Mouse (Mus musculus) layer of hippocampus, adult 11-12 months (tissue): Measurements from ENCODE around the gene B3gat3.
"Not testable (repeated sequence)": the region's sequence is repeated elsewhere in the genome, so short reads cannot be mapped to it uniquely, and the experiment has no call there.

Source experiments
- DNase-seq: peaks from one replicate; pipeline ENCODE4 v3.0.0; 2022; ENCODE audit warnings: low spot score

B3gat3 gene

DNA sequence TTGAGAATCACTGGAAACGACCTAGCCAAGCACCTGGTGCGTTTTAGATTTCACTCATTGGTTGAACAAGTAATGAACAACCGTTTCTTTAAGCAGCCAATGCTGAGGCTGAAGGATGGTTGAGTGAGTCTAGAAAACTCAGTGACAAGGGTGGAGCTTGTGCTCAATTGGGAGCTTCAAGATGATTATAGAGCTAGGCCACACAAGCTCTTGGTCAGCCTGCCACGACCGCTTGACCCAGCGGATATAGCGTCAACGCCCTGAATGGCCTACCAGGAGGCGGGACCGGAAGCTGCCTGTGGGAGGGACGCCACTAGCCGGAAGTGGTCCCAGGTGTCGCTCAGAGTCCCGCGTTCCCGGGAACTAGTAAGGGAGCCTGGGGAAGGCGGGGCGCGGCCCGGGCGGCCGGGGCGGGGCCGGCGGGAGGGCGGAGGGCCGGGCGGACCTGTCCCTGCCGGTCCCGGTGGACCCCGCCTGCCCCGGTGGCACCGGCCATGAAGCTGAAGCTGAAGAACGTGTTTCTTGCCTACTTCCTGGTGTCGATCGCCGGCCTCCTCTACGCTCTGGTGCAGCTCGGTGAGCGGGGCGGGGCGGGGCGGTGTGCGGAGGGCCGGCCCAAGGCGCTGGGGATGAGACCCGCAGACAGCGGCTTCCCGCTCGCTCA, at the start of gene B3gat3:
Gene B3gat3, plus strand, starts transcription at position 302 of the 664 bp plus-strand sequence.
- peak; percentile 95 for DNase-seq

DNA sequence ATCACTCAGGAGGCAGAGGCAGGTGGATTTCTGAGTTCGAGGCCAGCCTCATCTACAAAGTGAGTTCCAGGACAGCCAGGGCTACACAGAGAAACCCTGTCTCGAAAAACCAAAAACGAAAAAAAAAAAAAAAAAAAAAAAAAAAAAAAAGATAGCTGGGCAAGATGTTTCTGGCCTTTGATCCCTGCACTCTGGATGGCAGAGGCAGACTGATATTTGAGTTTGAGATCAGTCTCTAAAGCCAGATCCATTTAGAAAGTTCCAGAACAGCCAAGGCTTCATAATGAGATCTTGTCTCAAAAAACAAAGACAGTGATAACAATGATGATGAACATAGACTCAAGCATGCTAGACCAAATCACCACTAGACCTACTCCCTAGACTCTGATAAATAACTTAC, 49.8 kb upstream of the B3gat3 start:
- not testable (repeated sequence) for DNase-seq

DNA sequence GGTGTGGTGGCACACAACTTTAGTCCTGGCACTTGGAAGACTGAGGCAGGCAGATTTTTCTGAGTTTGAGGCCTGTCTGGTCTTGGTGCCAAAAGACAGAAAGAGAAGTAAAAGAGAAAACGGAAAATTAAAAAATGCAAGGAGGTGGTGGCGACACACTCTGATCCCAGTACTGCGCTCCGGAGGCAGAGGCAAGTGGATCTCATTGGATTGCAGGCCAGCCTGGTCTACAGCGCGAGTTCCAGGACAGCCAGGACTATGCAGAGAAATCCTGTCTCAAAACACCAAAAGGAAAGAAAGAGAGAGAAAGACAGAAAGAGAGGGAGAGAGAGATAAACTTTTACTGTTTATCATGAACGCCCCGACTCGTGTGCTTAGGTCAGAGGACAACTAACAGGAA, 49.3 kb upstream of the B3gat3 start:
- no peak for DNase-seq

DNA sequence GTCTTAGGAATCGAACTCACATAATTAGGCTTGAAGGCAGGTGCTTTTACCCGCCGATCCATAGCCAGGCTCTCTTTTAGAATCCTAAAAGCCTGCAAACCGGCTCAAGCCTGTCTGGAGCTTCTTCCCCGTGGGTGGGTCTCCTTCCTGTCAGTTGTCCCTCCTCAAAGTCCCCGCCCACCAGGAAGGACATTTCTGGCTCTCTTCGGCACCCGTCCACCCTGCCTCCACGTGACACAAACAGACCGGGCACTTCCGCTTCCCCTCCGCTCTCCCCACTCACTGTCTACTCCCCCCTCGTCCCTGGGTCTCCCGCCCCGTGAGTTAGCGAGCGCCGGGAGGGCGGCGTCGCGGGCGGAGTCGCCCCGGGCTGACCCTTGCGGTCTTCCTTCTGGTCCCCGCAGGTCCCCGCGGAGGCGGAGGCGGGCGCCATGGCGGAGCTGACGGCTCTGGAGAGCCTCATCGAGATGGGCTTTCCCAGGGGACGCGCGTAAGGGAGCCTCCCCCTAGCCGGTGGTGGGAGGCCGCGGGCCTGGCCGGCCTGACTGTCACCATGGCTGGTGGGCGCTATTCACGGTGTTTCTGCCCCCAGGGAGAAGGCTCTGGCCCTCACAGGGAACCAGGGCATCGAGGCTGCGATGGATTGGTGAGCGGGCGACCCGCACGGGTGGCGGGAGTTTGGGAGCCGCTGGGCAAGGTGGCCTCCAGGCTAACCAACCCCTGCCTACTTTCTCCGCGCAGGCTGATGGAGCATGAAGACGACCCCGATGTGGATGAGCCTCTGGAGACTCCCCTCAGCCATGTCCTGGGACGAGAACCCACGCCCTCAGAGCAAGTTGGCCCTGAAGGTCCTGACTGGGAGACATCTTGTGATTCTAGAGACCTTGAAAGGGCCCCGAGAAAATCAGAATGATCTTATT, 48.6 kb upstream of the B3gat3 start, which contains the start of gene Ubxn1:
Gene Ubxn1, plus strand, starts transcription at position 230 of the 920 bp plus-strand sequence.
- peak; percentile 97 for DNase-seq

DNA sequence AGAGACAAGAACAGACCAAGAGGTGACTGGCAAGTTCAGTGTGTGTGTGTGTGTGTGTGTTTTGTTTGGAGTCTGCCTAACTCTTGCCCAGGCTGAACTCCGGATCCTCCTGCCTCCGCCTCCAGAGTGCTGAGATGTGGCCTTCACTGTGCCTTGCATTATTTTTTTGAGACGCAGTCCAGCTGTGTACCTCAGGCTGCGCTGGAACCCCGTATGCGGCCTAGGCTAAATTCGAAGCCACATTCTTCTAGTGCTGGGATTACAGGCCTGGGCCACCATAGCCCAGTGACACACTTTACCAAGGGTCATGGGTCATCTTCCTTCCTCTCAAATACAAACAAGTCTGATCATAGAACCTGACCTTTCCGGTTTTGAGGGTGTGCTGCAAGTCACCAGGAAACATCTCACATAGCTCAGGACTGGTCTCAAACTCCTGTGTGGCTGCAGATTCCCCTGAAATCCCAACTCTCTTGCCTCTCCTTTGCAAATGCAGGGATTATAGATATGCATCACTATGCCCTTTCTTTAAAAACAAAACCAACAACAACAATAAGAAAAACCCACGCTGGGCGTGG, 47.8 kb upstream of the B3gat3 start:
- no peak for DNase-seq

DNA sequence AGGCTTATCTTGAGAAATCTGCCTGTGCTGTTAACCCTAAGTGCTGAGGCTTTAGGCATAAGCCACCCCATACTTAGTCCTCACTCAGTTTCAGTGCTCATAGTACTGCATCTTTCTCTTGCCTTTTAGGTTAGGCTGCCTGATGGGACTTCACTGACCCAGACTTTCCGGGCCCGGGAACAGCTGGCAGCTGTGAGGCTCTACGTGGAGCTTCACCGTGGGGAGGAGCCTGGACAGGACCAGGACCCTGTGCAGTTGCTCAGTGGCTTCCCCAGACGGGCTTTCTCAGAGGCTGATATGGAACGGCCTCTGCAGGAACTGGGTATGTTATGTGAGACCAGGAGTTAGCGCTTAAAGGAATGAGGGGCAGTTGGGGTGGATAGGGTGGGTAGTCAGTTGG, 45.1 kb upstream of the B3gat3 start:
- no peak for DNase-seq

DNA sequence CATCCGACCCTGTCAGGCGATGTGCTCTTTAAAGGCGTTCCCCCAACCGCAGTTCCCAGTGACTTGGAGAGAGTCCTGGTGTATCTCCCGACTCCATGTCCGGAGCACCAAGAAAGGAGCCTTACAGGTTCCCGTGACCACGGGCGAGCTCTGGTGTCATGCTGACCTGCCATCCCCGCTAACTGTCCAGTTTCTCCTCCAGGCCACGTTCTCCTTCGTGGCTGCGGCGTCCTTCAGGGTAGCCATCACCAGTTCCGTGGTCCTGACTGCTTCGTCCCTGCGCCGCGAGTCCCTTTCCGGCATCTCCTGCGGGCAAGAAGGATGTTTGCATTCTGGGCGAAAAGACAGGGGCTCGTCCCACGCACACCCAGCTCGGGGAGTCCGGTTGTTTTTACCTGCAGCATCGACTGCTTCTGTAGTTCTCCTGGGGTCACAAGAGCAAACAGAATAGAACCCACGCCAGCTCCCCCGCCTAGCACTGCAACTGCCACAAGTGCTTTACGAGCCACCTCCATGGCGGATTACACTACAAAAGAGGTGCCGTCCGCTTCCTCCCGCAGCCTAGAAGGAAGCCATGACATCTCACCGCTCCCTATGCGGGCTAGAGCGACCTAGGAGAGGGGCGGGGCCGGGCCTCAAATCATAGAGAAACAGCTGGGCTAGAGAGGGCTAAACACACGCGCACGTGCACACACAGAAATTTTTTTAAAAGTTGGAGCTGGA, 39.7 kb upstream of the B3gat3 start, which contains the start of gene Uqcc3:
Gene Uqcc3, minus strand, starts transcription at position 613 of the 723 bp plus-strand sequence.
- peak; percentile 89 for DNase-seq

DNA sequence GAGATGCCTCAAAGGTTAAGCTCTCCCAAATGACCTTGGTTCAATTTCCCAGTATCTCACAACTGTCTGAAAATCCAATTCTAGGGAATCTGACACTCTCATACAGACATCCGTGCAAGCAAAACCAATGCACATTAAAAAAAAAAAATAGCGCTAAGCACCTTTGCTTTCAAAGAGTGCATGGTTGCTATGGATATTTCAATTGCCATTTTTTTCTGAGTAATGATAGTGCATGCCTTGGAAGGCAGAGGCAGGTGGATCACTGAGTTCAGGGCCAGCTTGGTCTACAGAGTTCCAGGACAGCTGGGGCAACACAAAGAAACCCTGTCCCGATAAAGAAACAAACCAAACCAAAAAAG, 39.2 kb upstream of the B3gat3 start:
- DNase-seq: no peak

DNA sequence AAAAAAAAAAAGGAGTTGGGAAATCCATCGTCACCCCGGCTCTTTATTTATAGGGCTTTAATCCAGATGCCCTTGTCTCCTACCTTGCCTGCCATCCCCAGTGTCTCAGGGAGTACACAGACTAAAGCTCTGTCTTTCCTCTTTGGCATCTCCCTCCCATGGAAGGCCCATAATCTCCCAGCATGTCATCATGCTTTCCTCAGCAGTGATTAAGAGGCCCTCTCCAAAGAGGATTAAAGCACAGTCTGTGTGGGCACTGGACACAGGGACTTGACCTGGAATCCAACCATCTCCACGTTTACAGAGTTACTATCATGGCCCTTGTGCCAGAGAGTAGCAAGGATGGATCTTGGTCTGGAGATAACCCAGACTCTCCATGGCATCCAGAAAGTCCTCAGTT, 36.6 kb upstream of the B3gat3 start, which contains the start of the genes Lbhd1 and Gm49403:
Gene Lbhd1, plus strand, starts transcription at position 117 of the 400 bp plus-strand sequence.
Gene Gm49403, plus strand, starts transcription at position 315 of the 400 bp plus-strand sequence.
- DNase-seq: no peak

DNA sequence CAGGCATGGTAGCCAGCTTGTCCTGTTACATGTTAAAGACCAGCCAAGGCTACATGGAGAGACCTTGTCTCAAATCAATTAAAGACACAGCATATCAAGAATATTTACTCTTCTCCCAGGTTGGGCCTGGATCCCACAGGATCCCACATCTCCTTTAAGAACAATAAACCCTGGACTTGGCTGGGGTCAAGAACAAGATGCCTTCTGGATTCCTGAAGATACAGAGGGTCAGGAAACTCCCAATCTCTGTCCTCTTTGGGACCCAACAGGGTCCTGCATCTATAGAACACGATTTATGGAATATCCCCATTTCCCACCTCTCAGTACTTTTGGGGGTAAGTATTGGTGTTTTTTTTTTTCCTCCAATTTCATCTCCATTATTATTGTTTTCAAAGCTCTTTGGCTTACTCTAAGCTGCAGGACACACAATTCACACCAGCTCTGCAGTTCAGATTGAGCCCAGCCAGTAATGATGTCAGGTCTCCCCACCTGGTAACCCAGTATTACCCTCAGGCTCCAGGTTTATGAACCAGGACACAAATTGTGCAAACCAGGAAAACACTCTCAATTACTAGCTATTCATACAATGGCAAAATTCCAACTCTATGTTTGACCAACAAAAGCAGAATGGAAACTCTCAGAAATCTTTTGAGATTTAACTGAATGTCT, 33.1 kb upstream of the B3gat3 start:
- DNase-seq: no peak

DNA sequence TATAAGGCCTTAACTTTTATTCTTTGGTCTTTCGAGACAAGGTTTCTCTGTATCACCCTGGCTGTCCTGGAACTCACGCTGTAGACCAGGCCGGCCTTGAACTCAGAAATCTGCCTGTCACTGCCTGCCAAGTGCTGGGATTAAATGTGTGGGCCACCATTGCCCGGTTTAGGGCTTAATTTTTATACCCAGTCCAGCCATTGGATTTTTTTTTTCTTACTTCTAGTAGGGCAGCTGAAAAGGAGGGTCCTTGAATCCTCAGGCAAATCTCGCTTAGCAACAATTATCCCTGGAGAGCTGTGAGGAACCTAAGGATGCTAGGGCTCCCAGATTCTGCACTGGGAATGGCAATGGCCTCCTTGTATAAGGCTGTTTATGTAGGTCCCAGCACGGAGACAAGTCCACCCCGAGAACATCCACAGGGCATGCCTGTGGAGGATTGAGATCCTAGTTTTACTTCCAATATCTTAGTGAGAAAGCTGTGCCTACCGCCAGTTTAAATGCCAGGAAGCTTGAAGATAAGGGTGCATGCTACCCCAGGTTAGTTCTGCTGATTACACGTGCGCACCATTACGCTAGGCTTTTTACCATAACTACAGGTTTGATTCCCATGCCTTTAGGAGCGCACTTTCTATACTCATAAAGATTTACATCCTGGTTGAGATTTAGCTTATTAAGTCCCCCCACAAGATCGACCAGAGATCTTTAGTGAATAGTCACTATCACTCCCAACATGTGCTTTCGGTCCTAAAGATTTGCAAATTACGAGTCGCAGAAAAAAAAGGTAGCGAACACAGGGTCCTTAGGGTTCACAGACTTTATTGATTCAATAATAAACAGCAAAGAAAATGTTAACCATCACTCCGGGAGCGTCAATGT, 32.4 kb upstream of the B3gat3 start:
- no peak for DNase-seq

DNA sequence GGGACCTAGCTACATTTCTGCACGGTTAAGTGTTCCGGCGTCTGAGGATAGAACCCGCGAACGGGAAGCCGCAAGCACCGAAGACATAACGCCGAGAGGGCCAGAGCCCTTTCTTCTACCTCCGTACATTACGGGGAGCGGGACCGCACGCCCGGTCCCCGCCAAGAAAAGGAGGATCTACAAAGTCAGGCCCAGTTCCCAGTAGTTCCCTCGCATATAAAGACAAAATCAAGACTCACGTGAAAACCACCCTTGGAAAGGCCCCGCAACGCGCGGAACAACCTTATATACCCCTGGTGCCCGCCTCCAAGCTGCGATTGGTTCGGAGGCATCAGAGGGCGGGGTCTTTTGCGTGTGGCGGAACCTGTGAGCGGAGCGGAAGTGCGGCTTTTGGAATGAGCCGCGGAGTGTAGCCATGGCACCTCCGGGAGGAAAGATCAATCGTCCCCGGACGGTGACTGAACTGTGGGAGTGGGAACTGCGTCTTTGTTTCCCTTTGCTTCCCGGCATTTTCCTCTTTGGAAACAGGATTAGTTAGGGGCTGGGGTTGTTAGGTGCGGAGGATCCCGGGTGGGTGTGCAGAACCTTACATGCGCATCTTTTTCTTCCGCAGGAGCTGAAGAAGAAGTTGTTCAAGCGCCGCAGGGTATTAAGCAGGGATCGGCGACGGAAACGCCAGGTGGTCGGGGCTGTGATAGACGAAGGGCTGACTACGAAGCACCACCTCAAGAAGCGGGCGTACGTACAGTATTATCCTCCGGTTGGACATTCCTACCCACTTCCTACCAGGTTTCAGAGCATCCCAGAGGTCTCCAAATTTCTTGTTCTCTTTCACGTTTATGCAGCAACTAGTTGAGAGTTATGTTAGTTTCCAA, 31.4 kb upstream of the B3gat3 start, which contains the start of the genes 1810009A15Rik and Gm49416:
Gene 1810009A15Rik, plus strand, starts transcription at position 343 of the 875 bp plus-strand sequence.
Gene Gm49416, plus strand, starts transcription at position 416 of the 875 bp plus-strand sequence.
- peak; percentile 95 for DNase-seq

DNA sequence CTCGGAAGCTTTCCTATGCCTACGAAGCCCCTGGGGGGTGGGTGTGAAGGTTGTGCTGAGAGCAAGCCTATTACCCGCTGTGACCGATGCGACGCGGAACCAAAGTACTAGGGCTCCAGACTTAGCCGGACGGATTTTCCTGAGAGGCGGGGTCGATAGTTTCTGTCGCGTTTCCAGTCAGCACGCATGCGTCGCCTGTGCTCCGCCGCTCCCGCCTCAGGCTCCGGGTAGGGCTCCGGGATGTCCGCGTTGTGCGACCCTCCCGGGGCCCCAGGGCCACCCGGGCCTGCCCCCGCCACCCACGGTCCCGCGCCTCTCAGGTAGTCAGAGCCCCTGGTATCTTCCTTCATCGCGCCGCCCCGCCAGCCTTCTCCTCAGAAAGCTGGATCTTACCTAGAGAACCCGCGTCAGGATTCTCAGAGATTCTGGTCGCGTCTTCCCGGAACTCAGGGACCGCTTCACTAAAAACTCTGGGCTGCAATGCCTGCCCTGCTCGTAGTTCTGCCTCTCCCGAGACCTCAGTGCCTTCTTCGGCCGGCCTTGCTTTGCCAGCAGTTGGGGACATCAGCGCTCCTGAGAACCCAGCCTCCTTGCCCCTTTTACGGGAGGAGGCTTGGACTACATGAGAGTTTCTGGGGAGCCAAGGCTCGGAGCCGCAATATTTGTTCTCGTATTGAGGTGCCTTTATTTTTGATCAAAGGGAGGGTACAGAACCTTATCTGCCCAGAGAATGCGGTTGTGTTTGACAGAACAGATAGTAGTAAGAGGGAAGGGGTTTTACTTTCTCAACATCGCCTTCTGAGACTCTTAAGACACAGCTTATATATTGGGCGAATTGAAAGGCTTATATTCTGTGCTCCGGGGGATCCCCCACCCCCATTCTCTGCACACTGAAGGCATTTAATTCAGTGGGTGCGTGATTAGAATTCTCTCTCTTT, 27.1 kb upstream of the B3gat3 start, which contains the start of gene Ints5:
Gene Ints5, plus strand, starts transcription at position 177 of the 938 bp plus-strand sequence.
- DNase-seq: peak; percentile 84

DNA sequence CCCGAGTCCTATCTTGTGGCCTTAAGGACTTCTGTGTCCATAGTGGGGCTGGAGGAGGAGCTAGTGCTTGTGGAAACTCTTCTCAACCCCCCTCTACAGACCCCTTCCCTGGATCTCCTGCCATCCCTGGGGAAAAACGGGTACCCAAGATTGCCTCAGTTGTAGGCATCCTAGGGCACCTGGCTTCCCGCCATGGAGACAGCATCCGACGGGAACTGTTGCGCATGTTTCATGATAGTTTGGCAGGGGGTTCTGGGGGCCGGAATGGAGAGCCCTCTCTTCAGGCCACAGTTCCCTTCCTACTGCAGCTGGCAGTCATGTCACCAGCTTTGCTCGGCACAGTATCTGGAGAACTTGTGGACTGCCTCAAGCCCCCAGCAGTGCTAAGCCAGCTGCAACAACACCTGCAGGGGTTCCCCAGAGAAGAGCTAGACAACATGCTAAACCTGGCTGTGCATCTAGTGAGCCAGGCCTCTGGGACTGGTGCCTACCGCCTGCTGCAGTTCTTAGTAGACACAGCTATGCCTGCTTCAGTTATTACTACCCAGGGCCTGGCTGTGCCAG, 24.7 kb upstream of the B3gat3 start:
- DNase-seq: no peak

DNA sequence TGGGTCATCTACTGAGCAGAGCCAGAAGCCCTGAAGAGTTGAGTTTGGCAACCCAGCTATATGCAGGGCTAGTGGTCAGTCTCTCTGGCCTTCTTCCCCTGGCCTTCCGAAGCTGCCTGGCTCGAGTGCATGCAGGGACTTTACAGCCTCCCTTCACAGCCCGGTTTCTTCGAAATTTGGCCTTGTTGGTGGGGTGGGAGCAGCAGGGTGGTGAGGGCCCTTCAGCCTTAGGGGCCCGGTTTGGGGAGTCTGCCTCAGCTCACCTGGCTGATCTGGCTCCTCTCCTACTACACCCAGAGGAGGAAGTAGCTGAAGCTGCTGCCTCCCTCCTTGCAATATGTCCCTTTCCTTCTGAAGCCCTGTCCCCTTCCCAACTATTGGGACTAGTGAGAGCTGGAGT, 23.9 kb upstream of the B3gat3 start:
- DNase-seq: not testable (repeated sequence)

DNA sequence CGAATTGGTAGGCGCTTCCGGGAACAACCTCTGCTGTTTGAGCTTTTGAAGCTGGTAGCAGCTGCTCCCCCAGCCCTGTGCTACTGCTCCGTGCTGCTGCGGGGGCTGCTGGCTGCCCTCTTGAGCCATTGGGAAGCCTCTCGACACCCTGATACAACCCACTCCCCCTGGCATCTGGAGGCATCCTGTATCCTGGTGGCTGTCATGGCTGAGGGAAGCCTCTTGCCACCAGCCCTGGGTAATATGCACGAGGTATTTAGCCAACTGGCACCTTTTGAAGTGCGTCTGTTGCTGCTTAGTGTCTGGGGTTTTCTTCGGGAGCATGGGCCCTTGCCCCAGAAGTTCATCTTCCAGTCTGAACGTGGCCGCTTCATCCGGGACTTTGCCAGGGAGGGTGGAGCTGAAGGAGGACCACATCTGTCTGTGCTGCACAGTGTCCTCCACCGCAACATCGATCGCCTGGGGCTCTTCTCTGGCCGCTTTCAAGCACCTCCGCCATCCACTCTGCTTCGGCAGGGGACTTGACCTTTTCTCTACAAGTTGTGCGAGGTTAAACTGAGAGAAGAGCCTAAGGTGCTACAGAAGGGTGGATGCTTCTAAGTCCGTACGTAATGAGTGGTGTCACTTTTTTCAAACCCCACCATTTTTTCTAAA, 22.8 kb upstream of the B3gat3 start:
- not testable (repeated sequence) for DNase-seq
